In the genomic region with DNA sequence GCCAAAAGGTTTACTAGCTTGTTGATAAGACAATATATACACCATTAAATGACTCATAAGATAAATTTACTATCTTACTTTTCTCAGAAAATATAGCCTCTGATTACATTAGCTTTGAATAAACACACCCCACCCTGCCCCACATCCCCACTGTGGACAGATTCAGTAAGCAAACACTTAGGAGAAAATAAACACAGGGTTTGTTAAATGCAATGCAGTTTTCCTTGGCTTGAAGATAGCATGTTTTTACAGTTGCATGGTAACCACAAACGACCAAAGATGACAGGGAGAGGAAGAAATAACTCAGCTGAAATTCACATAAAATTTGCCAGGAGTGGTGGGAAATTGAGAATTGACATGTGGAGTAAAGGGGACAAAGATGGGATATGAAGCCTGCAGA, we compare ENCODE assay signal across 28 mouse cellular contexts. TPM values are rescaled to one million over a fixed set of nuclear protein-coding genes. Genes with fewer than 3 reads are reported as not detected.
DNase-seq lines count a peak whose midpoint lies in the region; ATAC-seq and TF ChIP-seq lines count a peak whose summit lies in the region.
"Had no signal": no experiment of that assay in that cellular context is flagged by ENCODE, and none has a peak within 500 bp of the region (broad histone marks: within the 10 kb centered on the region; RNA-seq: fewer than 3 reads in every experiment).

No protein-coding gene starts in this region.

- H3K9me3 ChIP-seq in liver, embryonic 11.5 days (ENCODE audit: control insufficient read depth, low read length) = no peaks in the 10 kb centered on the region
- no peaks in the 10 kb centered on the region for H3K9me3 ChIP-seq in liver, embryonic 12.5 days (replicated peaks)
- H3K9me3 ChIP-seq in MEL (replicated peaks; ENCODE audit: insufficient read depth, low read length) = no peaks in the 10 kb centered on the region
- H3K9me3 ChIP-seq: forebrain, embryonic 10.5 days; heart, embryonic 12.5 days; hindbrain, embryonic 12.5 days; limb, embryonic 12.5 days; neural tube, embryonic 15.5 days; stomach, embryonic 15.5 days had no signal

- no peak for ATAC-seq in liver, embryonic 11.5 days (replicated peaks; ENCODE audit: low FRiP score)
- no peak for ATAC-seq in liver, embryonic 12.5 days
- ATAC-seq: forebrain, postnatal 0 days had no signal

- H3K4me3 ChIP-seq in liver, embryonic 11.5 days (ENCODE audit: low read depth, low read length) = no peak overlapping the region
- H3K4me3 ChIP-seq in liver, embryonic 12.5 days = no peak overlapping the region
- no peak overlapping the region for H3K4me3 ChIP-seq in MEL (ENCODE audit: control insufficient read depth in 1 of 2, insufficient read depth in 1 of 2, low read depth in 2 of 2, low read length in 2 of 2)
- no peak overlapping the region for H3K4me3 ChIP-seq in small intestine, adult 2 months (ENCODE audit: low read depth, low read length)
- H3K4me3 ChIP-seq in thymus, adult 2 months (ENCODE audit: control insufficient read depth, insufficient read depth, low read length) = no peak overlapping the region
- H3K4me3 ChIP-seq: forebrain, embryonic 10.5 days; heart, embryonic 12.5 days; hindbrain, embryonic 12.5 days; layer of hippocampus, adult 2 months; limb, embryonic 12.5 days; midbrain, embryonic 10.5 days; neural tube, embryonic 15.5 days; stomach, embryonic 15.5 days had no signal

- peaks cover 24% of the 10 kb centered on the region for H3K27me3 ChIP-seq in liver, embryonic 11.5 days (replicated peaks; ENCODE audit: control insufficient read depth, insufficient read depth, low read length)
- H3K27me3 ChIP-seq in liver, embryonic 12.5 days (replicated peaks) = peaks cover 36% of the 10 kb centered on the region
- no peaks in the 10 kb centered on the region for H3K27me3 ChIP-seq in MEL (ENCODE audit: control insufficient read depth in 1 of 2, insufficient read depth in 2 of 2, low read length in 2 of 2)
- no peaks in the 10 kb centered on the region for H3K27me3 ChIP-seq in small intestine, adult 2 months (ENCODE audit: control insufficient read depth, insufficient read depth, low read length)
- peaks cover 2% of the 10 kb centered on the region; the same call in 1 of the 2 replicates for H3K27me3 ChIP-seq in thymus, adult 2 months (ENCODE audit: control insufficient read depth, insufficient read depth, low read length)
- H3K27me3 ChIP-seq: heart, embryonic 12.5 days; neural tube, embryonic 15.5 days; stomach, embryonic 15.5 days had no signal

- no peak overlapping the region for H3K9ac ChIP-seq in liver, embryonic 11.5 days (ENCODE audit: low read depth, low read length)
- no peak overlapping the region for H3K9ac ChIP-seq in liver, embryonic 12.5 days
- H3K9ac ChIP-seq in MEL (ENCODE audit: control insufficient read depth, low read depth, low read length, poor library complexity, severe bottlenecking) = no peak overlapping the region
- H3K9ac ChIP-seq: forebrain, postnatal 0 days; heart, embryonic 12.5 days; hindbrain, embryonic 12.5 days; limb, embryonic 12.5 days; liver, embryonic 14.5 days; neural tube, embryonic 15.5 days; stomach, embryonic 15.5 days had no signal

- peak overlapping the region; percentile 29; the same call in 1 of the 2 replicates for H3K27ac ChIP-seq in liver, embryonic 11.5 days (ENCODE audit: low read depth, low read length)
- no peak overlapping the region for H3K27ac ChIP-seq in liver, embryonic 12.5 days
- no peak overlapping the region for H3K27ac ChIP-seq in MEL (ENCODE audit: control insufficient read depth, low read depth, low read length)
- H3K27ac ChIP-seq in small intestine, adult 2 months (ENCODE audit: insufficient read depth, low read depth, low read length) = peak overlapping the region; percentile 83
- no peak overlapping the region for H3K27ac ChIP-seq in thymus, adult 2 months (ENCODE audit: control insufficient read depth, insufficient read depth, low read length)
- H3K27ac ChIP-seq: forebrain, embryonic 10.5 days; hindbrain, embryonic 12.5 days; layer of hippocampus, adult 2 months; limb, embryonic 12.5 days; liver, embryonic 14.5 days; midbrain, embryonic 10.5 days; neural tube, embryonic 15.5 days had no signal

- TF ChIP-seq CTCF in MEL (IDR thresholded peaks at IDR 0.05 in 2 of 3, conservative IDR thresholded peaks at IDR 0.05 in 1 of 3; ENCODE audit: control insufficient read depth in 1 of 3, insufficient read depth in 1 of 3, low read depth in 2 of 3, low read length in 3 of 3, poor library complexity in 1 of 3, severe bottlenecking in 1 of 3) = no peak
- no peak for TF ChIP-seq CTCF in small intestine, adult 2 months (IDR thresholded peaks at IDR 0.05; ENCODE audit: extremely low read depth, insufficient read length, insufficient replicate concordance, low read depth, low read length)
- TF ChIP-seq CTCF in thymus, adult 2 months (IDR thresholded peaks at IDR 0.05; ENCODE audit: borderline replicate concordance, control insufficient read depth, extremely low read depth, insufficient read depth, low read length, poor library complexity) = no peak

- H3K79me2 ChIP-seq in MEL (ENCODE audit: control insufficient read depth, insufficient read depth, low read length, poor library complexity) = no peaks in the 10 kb centered on the region

- H3K36me3 ChIP-seq in liver, embryonic 11.5 days (ENCODE audit: control insufficient read depth, insufficient read depth, low read length) = no peaks in the 10 kb centered on the region
- no peaks in the 10 kb centered on the region for H3K36me3 ChIP-seq in liver, embryonic 12.5 days
- H3K36me3 ChIP-seq in MEL (ENCODE audit: control insufficient read depth in 1 of 2, insufficient read depth in 2 of 2, low read length in 2 of 2) = peaks cover 0 to 11% of the 10 kb centered on the region in 2 experiments; a peak in 2 of 4 replicates
- H3K36me3 ChIP-seq in small intestine, adult 2 months (ENCODE audit: control insufficient read depth, insufficient read depth, low read length) = no peaks in the 10 kb centered on the region
- no peaks in the 10 kb centered on the region for H3K36me3 ChIP-seq in thymus, adult 2 months (ENCODE audit: control insufficient read depth, insufficient read depth, low read length)
- H3K36me3 ChIP-seq: forebrain, embryonic 10.5 days; heart, embryonic 12.5 days; hindbrain, embryonic 12.5 days; limb, embryonic 12.5 days; midbrain, embryonic 10.5 days; neural tube, embryonic 15.5 days; stomach, embryonic 15.5 days had no signal

- TF ChIP-seq EP300 in MEL (IDR thresholded peaks at IDR 0.05; ENCODE audit: low read depth in 1 of 2, low read length in 2 of 2) = no peak

- no peak for TF ChIP-seq RAD21 in MEL (IDR thresholded peaks at IDR 0.05; ENCODE audit: low read depth, low read length)

- H3K4me2 ChIP-seq in liver, embryonic 11.5 days = no peak overlapping the region
- H3K4me2 ChIP-seq in liver, embryonic 12.5 days = no peak overlapping the region
- H3K4me2 ChIP-seq: heart, embryonic 12.5 days; hindbrain, embryonic 12.5 days; limb, embryonic 12.5 days; neural tube, embryonic 15.5 days; stomach, embryonic 15.5 days had no signal

- no peak for TF ChIP-seq POLR2A in MEL (IDR thresholded peaks at IDR 0.05; ENCODE audit: control insufficient read depth in 1 of 2, insufficient read depth in 1 of 2, low read depth in 1 of 2, low read length in 2 of 2, poor library complexity in 1 of 2)
- no peak for TF ChIP-seq POLR2A in small intestine, adult 2 months (IDR thresholded peaks at IDR 0.05; ENCODE audit: low read depth, low read length)
- no peak for TF ChIP-seq POLR2A in thymus, adult 2 months (IDR thresholded peaks at IDR 0.05; ENCODE audit: control insufficient read depth, extremely low read depth, insufficient read depth, low read length, poor library complexity)

- H3K4me1 ChIP-seq in liver, embryonic 11.5 days (replicated peaks; ENCODE audit: control insufficient read depth, insufficient read depth, low read length) = peaks cover 13% of the 10 kb centered on the region
- peaks cover 39% of the 10 kb centered on the region for H3K4me1 ChIP-seq in liver, embryonic 12.5 days
- peaks cover 9 to 11% of the 10 kb centered on the region in 2 experiments for H3K4me1 ChIP-seq in MEL (ENCODE audit: control insufficient read depth in 1 of 2, insufficient read depth in 2 of 2, low read length in 2 of 2)
- peaks cover 10% of the 10 kb centered on the region for H3K4me1 ChIP-seq in small intestine, adult 2 months (ENCODE audit: control insufficient read depth, insufficient read depth, insufficient read length, low read length)
- H3K4me1 ChIP-seq in thymus, adult 2 months (replicated peaks; ENCODE audit: control insufficient read depth, insufficient read depth, low read length) = peaks cover 8% of the 10 kb centered on the region

- WGBS in liver, embryonic 11.5 days = 14% methylated on average over 1 of the region's 1 CpGs
- 6% methylated on average over 1 of the region's 1 CpGs for WGBS in liver, embryonic 12.5 days (ENCODE audit: insufficient replicate concordance)
- 2% methylated on average over 1 of the region's 1 CpGs for WGBS in small intestine, adult 2 months
- WGBS in thymus, adult 2 months = 11% methylated on average over 1 of the region's 1 CpGs

- intact Hi-C loops in left cerebral cortex, postnatal 4 days (cut with DNase I) = no loop called here

- no peak for DNase-seq in liver, embryonic 11.5 days (ENCODE audit: low spot score)
- DNase-seq in 3T3-L1 (ENCODE audit: low read depth, low spot score) (peak; percentile 36), MEL (ENCODE audit: low read depth, low spot score) (peak; percentile 41)
- DNase-seq in thymus, adult 2 months = no peak
- no peak for DNase-seq in left cerebral cortex, postnatal 4 days
- DNase-seq: adrenal gland, postnatal 25 days; cerebellum, adult 9-10 months; forebrain, postnatal 0 days; gastrocnemius, postnatal 14 days; heart, adult 18-20 months; heart, postnatal 10 days; kidney, adult 2 months; kidney, postnatal 14 days; layer of hippocampus, postnatal 36 days; right cerebral cortex, adult 18-20 months; right cerebral cortex, postnatal 4 days; thymus, postnatal 14 days had no signal

RNA-seq across cellular contexts. Expression of gene Gipc2, which starts 4.4 kb away (rescaled TPM):
- polyA plus RNA-seq in liver, embryonic 11.5 days (2014; fragmentation: Nextera tagmentation; extraction: Ambion mirVana) = 12.1 and 15.4 TPM in 2 replicates
- polyA plus RNA-seq in liver, embryonic 12.5 days (2016; fragmentation: Nextera tagmentation; extraction: Ambion mirVana) = 11.3 and 12.3 TPM in 2 replicates
- total RNA-seq in MEL (2012; rRNA removed) = 0.27 and 0.62 TPM in 2 replicates
- polyA plus RNA-seq in MEL (2012; ENCODE audit: insufficient read depth in 1 of 2, insufficient read length in 2 of 2, low read depth in 1 of 2, low replicate concordance in 2 of 2, missing spikeins in 1 of 2) = under 1 TPM in 1 of 2 experiments, not detected in 1; 0.78 TPM
- 52.0 and 121 TPM in 2 replicates for polyA plus RNA-seq in small intestine, adult 2 months (2012; rRNA removed)
- 3.2 and 4.0 TPM in 2 replicates for polyA plus RNA-seq in thymus, adult 2 months (2012; rRNA removed)
- total RNA-seq in left cerebral cortex, postnatal 4 days (2021) = 1 to 10 TPM; 4.0 to 7.3 TPM

RNA-seq across cellular contexts. Expression of gene Dnajb4, which starts 39.7 kb away (rescaled TPM):
- polyA plus RNA-seq in liver, embryonic 11.5 days (2014; fragmentation: Nextera tagmentation; extraction: Ambion mirVana) = 29.7 and 33.1 TPM in 2 replicates
- polyA plus RNA-seq in liver, embryonic 12.5 days (2016; fragmentation: Nextera tagmentation; extraction: Ambion mirVana) = 35.7 and 36.3 TPM in 2 replicates
- 13.3 and 14.6 TPM in 2 replicates for total RNA-seq in MEL (2012; rRNA removed)
- 10 to 100 TPM in 1 of 2 experiments, not detected in 1; 10.7 TPM for polyA plus RNA-seq in MEL (2012; ENCODE audit: insufficient read depth in 1 of 2, insufficient read length in 2 of 2, low read depth in 1 of 2, low replicate concordance in 2 of 2, missing spikeins in 1 of 2)
- 0.48 and 1.4 TPM in 2 replicates for polyA plus RNA-seq in small intestine, adult 2 months (2012; rRNA removed)
- 8.6 and 9.2 TPM in 2 replicates for polyA plus RNA-seq in thymus, adult 2 months (2012; rRNA removed)
- total RNA-seq in left cerebral cortex, postnatal 4 days (2021) = 10 to 100 TPM; 38.4 to 42.9 TPM

RNA-seq across cellular contexts. Expression of gene Fubp1, which starts 39.8 kb away (rescaled TPM):
- polyA plus RNA-seq in liver, embryonic 11.5 days (2014; fragmentation: Nextera tagmentation; extraction: Ambion mirVana) = 234 and 253 TPM in 2 replicates
- 143 and 144 TPM in 2 replicates for polyA plus RNA-seq in liver, embryonic 12.5 days (2016; fragmentation: Nextera tagmentation; extraction: Ambion mirVana)
- 202 and 251 TPM in 2 replicates for total RNA-seq in MEL (2012; rRNA removed)
- 100 to 1,000 TPM in 1 of 2 experiments, not detected in 1; 196 TPM for polyA plus RNA-seq in MEL (2012; ENCODE audit: insufficient read depth in 1 of 2, insufficient read length in 2 of 2, low read depth in 1 of 2, low replicate concordance in 2 of 2, missing spikeins in 1 of 2)
- 9.3 and 18.4 TPM in 2 replicates for polyA plus RNA-seq in small intestine, adult 2 months (2012; rRNA removed)
- polyA plus RNA-seq in thymus, adult 2 months (2012; rRNA removed) = 247 and 254 TPM in 2 replicates
- total RNA-seq in left cerebral cortex, postnatal 4 days (2021) = 100 to 1,000 TPM; 216 to 229 TPM

Comparison
In these comparisons a context has a peak if more than half of its experiments do, and no peak if none do; other contexts are left out.
1. H3K27ac ChIP-seq: peak in liver, embryonic 11.5 days (single experiment) and small intestine, adult 2 months (single experiment); none in liver, embryonic 12.5 days (single experiment), MEL (single experiment) and thymus, adult 2 months (single experiment).
2. DNase-seq: peak in 3T3-L1 (single experiment) and MEL (single experiment); none in liver, embryonic 11.5 days (single experiment), thymus, adult 2 months (single experiment) and left cerebral cortex, postnatal 4 days (single experiment).